Mouse (Mus musculus) heart, adult 2 months (tissue): Measurements from ENCODE around the gene Galt. TPM values are rescaled to one million over a fixed set of nuclear protein-coding genes. Genes with fewer than 3 reads are reported as not detected.

ENCODE experiments used
- polyA plus RNA-seq: library from polyadenylated mRNA; depleted of rRNA; stranded (reverse); fragments of >200 nt; gene quantifications from 2 replicates; pipeline ENCODE4 v1.2.3, GENCODE M21; 2012; rRNA removed
- total RNA-seq, 2 experiments: library from RNA; stranded (reverse); gene quantifications; 2 replicates each; pipeline ENCODE4 v1.2.3; 2021

Gene Galt
- total and polyA plus RNA-seq, 3 experiments: 42.5 to 137 (median 52.7) TPM

Other genes starting within 250 kb of the Galt start
- gene 1110017D15Rik, start 237.9 kb upstream of the Galt start, total RNA-seq: not detected
- 0.94 and 3.2 TPM in 2 replicates for gene 1110017D15Rik, start 237.9 kb upstream of the Galt start, polyA plus RNA-seq
- gene Fam219a, start 185.7 kb upstream of the Galt start, total RNA-seq: 10 to 100 TPM; 13.4 to 14.4 TPM
- 15.8 and 18.4 TPM in 2 replicates for gene Fam219a, start 185.7 kb upstream of the Galt start, polyA plus RNA-seq
- gene Dnaic1, start 185.5 kb upstream of the Galt start, total RNA-seq: 1 to 10 TPM in 1 of 2 experiments, under 1 TPM in 1; 0.94 to 2.3 TPM
- gene Dnaic1, start 185.5 kb upstream of the Galt start, polyA plus RNA-seq: 7.3 and 8.6 TPM in 2 replicates
- gene Enho, start 114.9 kb upstream of the Galt start, total RNA-seq: 1 to 10 TPM; 8.1 to 8.3 TPM
- 20.4 and 22.3 TPM in 2 replicates for gene Enho, start 114.9 kb upstream of the Galt start, polyA plus RNA-seq
- 1 to 10 TPM; 4.1 to 5.4 TPM for gene Cntfr, start 58.1 kb upstream of the Galt start, total RNA-seq
- 8.5 and 11.4 TPM in 2 replicates for gene Cntfr, start 58.1 kb upstream of the Galt start, polyA plus RNA-seq
- gene Il11ra1, start 55.2 kb upstream of the Galt start, total RNA-seq: 10 to 100 TPM; 88.2 to 99.3 TPM
- 79.9 and 108 TPM in 2 replicates for gene Il11ra1, start 55.2 kb upstream of the Galt start, polyA plus RNA-seq
- gene Rpp25l, start 41.7 kb upstream of the Galt start, total RNA-seq: 10 to 100 TPM; 30.1 to 32.3 TPM
- 33.2 and 33.8 TPM in 2 replicates for gene Rpp25l, start 41.7 kb upstream of the Galt start, polyA plus RNA-seq
- gene Dctn3, start 32.1 kb upstream of the Galt start, total RNA-seq: 10 to 100 TPM; 68.4 to 75.7 TPM
- 49.1 and 54.3 TPM in 2 replicates for gene Dctn3, start 32.1 kb upstream of the Galt start, polyA plus RNA-seq
- not detected for gene Arid3c, start 24.1 kb upstream of the Galt start, total RNA-seq
- gene Arid3c, start 24.1 kb upstream of the Galt start, polyA plus RNA-seq: not detected in 2 replicates
- 10 to 100 TPM; 19.6 to 20.7 TPM for gene Sigmar1, start 929 bp downstream of the Galt start, total RNA-seq
- 33.2 and 47.7 TPM in 2 replicates for gene Sigmar1, start 929 bp downstream of the Galt start, polyA plus RNA-seq
- 10 to 100 TPM; 17.7 to 20.2 TPM for gene Ccl27a, start 19.0 kb downstream of the Galt start, total RNA-seq
- 23.0 and 23.6 TPM in 2 replicates for gene Ccl27a, start 19.0 kb downstream of the Galt start, polyA plus RNA-seq
- gene Gm21541, start 148.4 kb downstream of the Galt start, total RNA-seq: not detected
- 4.4 and 7.2 TPM in 2 replicates for gene Gm21541, start 148.4 kb downstream of the Galt start, polyA plus RNA-seq
- gene Gm20878, start 186.3 kb downstream of the Galt start, total RNA-seq: under 1 TPM in 1 of 2 experiments, not detected in 1; 0.50 TPM
- gene Gm20878, start 186.3 kb downstream of the Galt start, polyA plus RNA-seq: 0.41 and 1.00 TPM in 2 replicates
- gene Fam205a4, start 210.8 kb downstream of the Galt start, total RNA-seq: under 1 TPM in 1 of 2 experiments, not detected in 1; 0.10 TPM
- not detected in 2 replicates for gene Fam205a4, start 210.8 kb downstream of the Galt start, polyA plus RNA-seq